Mouse (Mus musculus) limb, embryonic 14.5 days (tissue): Measurements from ENCODE around the gene Sbno2. TPM values are rescaled to one million over a fixed set of nuclear protein-coding genes. Genes with fewer than 3 reads are reported as not detected.

Source experiments
- ATAC-seq: fragments of 200-750 bp; cut with Nextera tagmentation; 2 replicates; pipeline ENCODE4 v1.8.0; 2017; ENCODE audit warnings: low read depth, moderate number of reproducible peaks, moderate TSS enrichment; ENCODE audit not compliant: low FRiP score
- DNase-seq: peaks from one replicate; pipeline ENCODE4 v3.0.0-alpha.2; 2015; ENCODE audit warnings: low spot score
- H3K27ac ChIP-seq: fragments of 300-500 bp; sonication (generic); replicated peaks from 2 replicates; pipeline ENCODE4 v1.5.1; 2014; ENCODE audit warnings: low read depth, mild to moderate bottlenecking, low read length, moderate library complexity, mixed read lengths
- H3K27me3 ChIP-seq: fragments of 300-500 bp; sonication (generic); 2 replicates; pipeline ENCODE4 v1.6.1; 2014; ENCODE audit warnings: low read length, mixed read lengths; ENCODE audit not compliant: control insufficient read depth, insufficient read depth
- H3K36me3 ChIP-seq: fragments of 300-500 bp; sonication (generic); 2 replicates; pipeline ENCODE4 v1.6.1; 2014; ENCODE audit warnings: mild to moderate bottlenecking, low read length, moderate library complexity, mixed read lengths; ENCODE audit not compliant: control insufficient read depth, insufficient read depth
- H3K4me1 ChIP-seq: fragments of 300-500 bp; sonication (generic); 2 replicates; pipeline ENCODE4 v1.6.1; 2014; ENCODE audit warnings: antibody characterized with exemption, low read length, mixed read lengths; ENCODE audit not compliant: control insufficient read depth, insufficient read depth
- H3K4me2 ChIP-seq: fragments of 300-500 bp; sonication (generic); replicated peaks from 2 replicates; pipeline ENCODE4 v1.6.1; 2014; ENCODE audit warnings: low read depth, mild to moderate bottlenecking, low read length, moderate library complexity; ENCODE audit not compliant: severe bottlenecking
- H3K4me3 ChIP-seq: fragments of 300-500 bp; sonication (generic); replicated peaks from 2 replicates; pipeline ENCODE4 v1.5.1; 2014; ENCODE audit warnings: low read length
- H3K9ac ChIP-seq: fragments of 300-500 bp; sonication (generic); 2 replicates; pipeline ENCODE4 v1.6.1; 2014; ENCODE audit warnings: mild to moderate bottlenecking, low read depth, low read length, moderate library complexity; ENCODE audit not compliant: severe bottlenecking
- H3K9me3 ChIP-seq: fragments of 300-500 bp; sonication (generic); 2 replicates; pipeline ENCODE4 v1.6.1; 2016; ENCODE audit warnings: low read length; ENCODE audit not compliant: control insufficient read depth
- POLR2A ChIP-seq: fragments of 200-500 bp; IDR thresholded peaks from 2 replicates; pipeline ENCODE4 v1.8.0; 2012; ENCODE audit warnings: inconsistent platforms, mild to moderate bottlenecking, moderate library complexity, borderline replicate concordance; ENCODE audit not compliant: insufficient read depth, insufficient read length; ENCODE audit errors: extremely low read depth
- WGBS: fragments of 180-500 bp; shearing (Covaris S2); extraction: QIAGEN DNeasy Blood & Tissue Kit; methylation state at CpG from one replicate; pipeline ENCODE4 v1.1.7; 2014; 5-methylcytosine and 5-hydroxymethylcytosine counted together
- polyA plus RNA-seq, 2 experiments: library from polyadenylated mRNA; depleted of rRNA in 1 of 2; stranded (reverse) in 1 of 2; unstranded in 1 of 2; fragments of >200 nt; fragmentation: Nextera tagmentation in 1 of 2; extraction: Ambion mirVana in 1 of 2; gene quantifications; 2 replicates each; pipeline versions ENCODE4 v1.2.1 to v1.2.3; 2012 to 2014

Gene Sbno2
- polyA plus RNA-seq, 2 experiments: 16.8 to 24.9 TPM

- 93% methylated on average over 8 of the region's 8 CpGs for WGBS
- H3K9me3 ChIP-seq: no peaks in the 10 kb centered on the region
- H3K36me3 ChIP-seq: no peaks in the 10 kb centered on the region
- H3K4me2 ChIP-seq: no peak overlapping the region
- ATAC-seq (no peak), DNase-seq (no peak)
- H3K27me3 ChIP-seq: no peaks in the 10 kb centered on the region
- no peak overlapping the region for H3K4me3 ChIP-seq
- H3K4me1 ChIP-seq: peaks cover 10% of the 10 kb centered on the region
- no peak overlapping the region for H3K27ac ChIP-seq
- H3K9ac ChIP-seq: no peak overlapping the region
- TF ChIP-seq POLR2A: no peak
Measured at GRCm38 (mm10) chr10:80022806-80023205, 82.6 kb downstream of the Sbno2 start.

- WGBS: 94% methylated on average over 12 of the region's 12 CpGs
Measured at GRCm38 (mm10) chr10:80022164-80022563, 83.2 kb downstream of the Sbno2 start.

GRCm38 (mm10) chr10:80021320-80021641, 84.1 kb downstream of the Sbno2 start:
- Histone ChIP-seq H3K4me3 (no peak overlapping the region), H3K27ac (no peak overlapping the region), H3K4me1 (peaks cover 10% of the 10 kb centered on the region), H3K9me3 (no peaks in the 10 kb centered on the region), H3K4me2 (no peak overlapping the region), H3K36me3 (no peaks in the 10 kb centered on the region), H3K27me3 (no peaks in the 10 kb centered on the region), H3K9ac (no peak overlapping the region)
- no peak for ATAC-seq
- TF ChIP-seq POLR2A: no peak
- 84% methylated on average over 13 of the region's 13 CpGs for WGBS
- no peak for DNase-seq

More at GRCm38 (mm10) chr10:80022164-80022563, 83.2 kb downstream of the Sbno2 start:
- DNase-seq (no peak), ATAC-seq (no peak)
- Histone ChIP-seq H3K4me2 (no peak overlapping the region), H3K36me3 (no peaks in the 10 kb centered on the region), H3K9ac (no peak overlapping the region), H3K27ac (no peak overlapping the region), H3K4me3 (no peak overlapping the region), H3K9me3 (no peaks in the 10 kb centered on the region), H3K4me1 (peaks cover 10% of the 10 kb centered on the region), H3K27me3 (no peaks in the 10 kb centered on the region)
- no peak for TF ChIP-seq POLR2A

- WGBS: 84% methylated on average over 18 of the region's 18 CpGs
- no peak for TF ChIP-seq POLR2A
- Histone ChIP-seq H3K27me3 (peaks cover 3% of the 10 kb centered on the region), H3K4me3 (no peak overlapping the region), H3K4me2 (no peak overlapping the region), H3K36me3 (no peaks in the 10 kb centered on the region), H3K4me1 (peaks cover 10% of the 10 kb centered on the region), H3K9me3 (no peaks in the 10 kb centered on the region), H3K9ac (no peak overlapping the region), H3K27ac (no peak overlapping the region)
- no peak for DNase-seq
- no peak for ATAC-seq
Measured at GRCm38 (mm10) chr10:80020603-80021319, 84.6 kb downstream of the Sbno2 start.

- Histone ChIP-seq H3K9ac (peak overlapping the region; percentile 50), H3K4me3 (peak overlapping the region; percentile 22), H3K4me2 (peak overlapping the region; percentile 41), H3K27ac (no peak overlapping the region), H3K9me3 (no peaks in the 10 kb centered on the region), H3K4me1 (peaks cover 10% of the 10 kb centered on the region), H3K27me3 (peaks cover 7% of the 10 kb centered on the region), H3K36me3 (no peaks in the 10 kb centered on the region)
- no peak for DNase-seq
- no peak for ATAC-seq
- 27% methylated on average over 11 of the region's 11 CpGs for WGBS
- no peak for TF ChIP-seq POLR2A
Measured at GRCm38 (mm10) chr10:80020191-80020590, 85.2 kb downstream of the Sbno2 start.
